Mouse (Mus musculus) lung, postnatal 0 days (tissue): ENCODE measurements around the gene Cox6b2.

ENCODE experiments used
- CTCF ChIP-seq: IDR thresholded peaks from 2 replicates; pipeline ENCODE4 v1.5.1; 2016; ENCODE audit warnings: antibody characterized with exemption, mild to moderate bottlenecking
- EP300 ChIP-seq: IDR thresholded peaks from 2 replicates; pipeline ENCODE4 v1.6.1; 2016; ENCODE audit warnings: antibody characterized with exemption, mild to moderate bottlenecking, control low read depth

DNA sequence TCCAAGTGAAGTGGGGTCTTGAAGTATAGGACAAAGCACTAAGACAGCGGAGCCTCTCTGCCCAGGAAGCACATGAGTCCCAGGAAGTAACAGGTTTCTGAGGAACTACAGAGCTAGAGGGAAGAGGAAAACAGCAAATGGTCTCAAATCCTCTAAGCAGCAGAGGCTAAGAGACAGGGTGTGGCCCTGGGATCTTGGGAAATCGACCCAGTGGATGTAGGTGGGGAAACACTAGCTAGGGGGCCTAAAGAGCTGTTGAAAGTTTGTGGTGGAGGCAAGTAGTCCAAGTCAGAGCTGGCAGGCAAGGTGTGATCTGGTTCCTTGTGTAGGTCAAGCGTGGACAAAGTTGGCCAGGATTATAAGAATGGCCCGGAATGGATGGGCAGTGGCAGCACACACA, 4.6 kb downstream of the Cox6b2 start:
- TF ChIP-seq CTCF = no peak
- no peak for TF ChIP-seq EP300
